Mouse (Mus musculus) neural tube, embryonic 10.5 days (tissue): ENCODE data around the gene Hes5.
A peak's percentile ranks its signal among the peaks of the same experiment; 100 is the strongest.

Experiments used
- DNase-seq: peaks from one replicate; pipeline ENCODE4 v3.0.0-alpha.2; 2017; ENCODE audit warnings: low spot score; ENCODE audit errors: extremely low spot score

Gene Hes5

DNA sequence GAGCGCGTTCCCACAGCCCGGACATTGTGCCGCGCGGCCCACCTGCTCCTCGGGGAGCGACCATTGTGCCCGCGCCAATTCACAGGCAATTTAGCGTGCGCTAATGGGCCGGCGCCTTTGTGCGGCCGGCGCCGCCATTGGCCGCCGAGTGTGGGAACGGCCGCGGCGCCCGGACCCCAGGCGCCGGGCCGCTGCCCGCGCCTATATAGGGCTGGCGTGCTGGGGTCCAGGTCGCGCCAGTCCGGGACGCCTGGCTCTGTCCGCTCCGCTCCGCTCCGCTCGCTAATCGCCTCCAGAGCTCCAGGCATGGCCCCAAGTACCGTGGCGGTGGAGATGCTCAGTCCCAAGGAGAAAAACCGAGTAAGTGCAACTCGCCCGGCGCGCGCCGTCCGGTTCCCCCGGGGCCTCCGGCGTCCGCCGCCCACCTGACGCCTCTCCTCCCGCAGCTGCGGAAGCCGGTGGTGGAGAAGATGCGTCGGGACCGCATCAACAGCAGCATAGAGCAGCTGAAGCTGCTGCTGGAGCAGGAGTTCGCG lies at the start of gene Hes5:
Gene Hes5, plus strand, starts transcription at position 234 of the 536 bp plus-strand sequence.
- DNase-seq, result peak; percentile 84

GRCm38 (mm10) chr4:154911644-154912043 lies 49.1 kb upstream of the Hes5 start:
- no peak for DNase-seq

DNA sequence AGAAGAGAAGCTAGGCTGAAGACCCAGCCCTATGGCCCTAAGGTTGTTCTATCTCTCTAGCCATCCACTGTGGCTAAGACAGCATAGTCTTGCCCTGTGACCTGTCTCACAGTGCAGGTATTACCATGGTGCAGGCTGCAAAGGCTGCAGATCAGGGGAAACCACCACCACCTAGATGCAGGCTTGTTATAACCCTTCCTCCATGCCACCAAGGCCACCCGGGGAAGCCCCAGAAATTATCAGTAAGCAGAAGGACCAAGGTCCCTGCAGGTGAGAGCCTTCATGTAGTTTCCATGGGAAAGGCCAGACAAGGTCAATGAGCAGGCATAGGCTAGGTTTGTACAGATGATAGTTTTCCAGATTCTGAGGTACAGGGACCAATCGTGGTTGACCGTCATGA lies 46.9 kb upstream of the Hes5 start:
- no peak for DNase-seq

DNA sequence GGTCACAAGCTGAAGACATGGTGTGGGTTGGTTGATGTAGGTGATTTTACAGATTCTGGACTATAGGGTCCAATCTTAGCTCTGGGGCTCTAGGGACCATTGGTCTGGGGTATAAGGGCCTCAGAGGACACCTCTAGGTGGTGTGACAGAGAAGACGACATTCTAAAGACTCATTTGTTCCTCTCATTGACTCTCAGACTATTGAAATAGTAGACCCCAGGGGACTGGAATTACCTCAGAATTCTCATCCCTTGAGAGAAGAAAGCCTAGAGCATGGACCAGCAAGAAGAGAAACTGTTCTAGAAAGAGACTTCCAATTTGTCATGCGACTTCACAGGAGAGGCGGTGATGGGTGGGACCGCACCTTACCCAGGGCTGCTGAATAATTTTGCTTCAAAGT lies 46.5 kb upstream of the Hes5 start:
- DNase-seq, result no peak

DNA sequence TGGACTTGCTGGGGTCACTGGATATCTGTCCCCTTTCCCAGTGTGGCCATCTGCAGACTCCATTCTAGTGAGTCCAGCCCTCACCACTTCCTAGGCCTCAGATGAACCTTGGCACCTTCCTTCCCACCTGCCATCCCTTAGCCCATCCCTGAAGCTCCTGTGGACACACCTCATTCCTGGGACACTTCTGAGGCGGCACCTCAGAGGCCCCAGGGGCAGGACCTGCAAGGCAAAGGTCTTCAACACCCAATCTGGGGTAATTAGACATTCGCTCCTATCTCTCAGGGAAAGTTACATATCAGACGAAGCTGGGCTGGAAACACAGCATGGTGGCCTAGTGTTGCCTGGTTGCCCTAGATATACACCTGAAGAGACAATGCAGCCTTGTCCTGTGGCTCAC lies 46.0 kb upstream of the Hes5 start:
- no peak for DNase-seq

GRCm38 (mm10) chr4:154915286-154915685 lies 45.4 kb upstream of the Hes5 start:
- DNase-seq, result no peak

DNA sequence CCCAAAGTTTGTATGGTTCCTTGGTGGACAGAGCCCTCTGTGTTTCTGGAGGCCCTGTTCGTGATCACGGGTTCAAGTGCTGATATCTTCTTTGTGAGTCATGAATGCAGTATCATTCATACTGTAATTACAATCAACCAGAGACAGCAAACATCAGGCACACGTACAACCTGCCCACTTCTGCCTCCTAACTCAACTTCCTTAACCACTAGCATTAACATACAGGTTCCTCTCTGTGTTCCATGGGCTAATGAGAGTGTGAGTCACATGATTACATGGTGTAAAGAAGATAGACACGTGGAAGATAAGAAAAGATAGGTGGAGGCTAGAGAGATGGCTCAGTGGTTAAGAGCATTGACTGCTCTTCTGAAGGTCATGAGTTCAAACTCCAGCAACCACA lies 44.1 kb upstream of the Hes5 start:
- no peak for DNase-seq

GRCm38 (mm10) chr4:154922291-154922690 lies 38.4 kb upstream of the Hes5 start:
- DNase-seq, result no peak

DNA sequence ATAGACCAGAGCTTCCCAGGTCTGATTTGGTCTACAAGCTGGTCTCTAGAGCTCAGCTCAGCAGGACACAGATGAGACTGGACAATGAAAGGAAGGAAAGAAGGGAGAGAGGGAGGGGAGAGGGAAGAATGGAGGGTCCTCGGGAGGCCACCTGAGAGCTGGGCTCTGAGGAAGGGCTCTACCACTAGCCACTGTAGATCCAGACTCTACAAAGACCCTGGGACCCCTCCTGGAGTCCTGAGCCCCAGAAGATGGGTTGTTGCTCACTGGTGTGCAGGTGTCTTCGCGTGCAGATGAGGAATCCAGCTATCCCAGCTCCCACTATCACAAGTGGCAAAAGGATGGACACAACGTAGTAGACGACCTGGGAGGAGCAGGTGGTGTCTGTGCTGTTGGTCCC lies 37.8 kb upstream of the Hes5 start:
- no peak for DNase-seq

GRCm38 (mm10) chr4:154925413-154925812 lies 35.3 kb upstream of the Hes5 start:
- DNase-seq, result peak; percentile 29

GRCm38 (mm10) chr4:154926969-154927898 lies 33.5 kb upstream of the Hes5 start:
- peak; percentile 26 for DNase-seq

DNA sequence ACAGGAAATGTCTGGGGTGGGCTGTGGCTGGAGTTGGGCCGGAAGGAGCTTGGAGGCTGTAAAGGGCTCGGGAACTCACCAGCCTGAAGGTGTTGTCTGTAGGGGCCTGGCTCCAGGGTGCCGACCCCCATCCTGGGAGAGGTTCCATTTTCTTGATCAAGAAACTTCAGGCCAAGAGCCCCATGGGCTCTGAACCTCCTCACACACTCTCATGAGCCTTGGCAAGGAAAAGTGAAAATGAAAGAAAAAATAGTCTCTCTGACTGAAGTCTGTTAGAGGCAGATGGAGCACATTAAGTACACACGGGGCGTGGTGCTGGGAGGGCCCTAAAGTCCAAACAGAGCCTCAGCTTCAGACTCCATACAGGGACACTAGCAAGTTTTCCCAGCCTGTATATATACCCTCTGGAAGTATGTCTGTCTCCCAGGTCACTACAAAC lies 32.8 kb upstream of the Hes5 start:
- DNase-seq, result no peak

- DNase-seq, result peak; percentile 21
Measured at GRCm38 (mm10) chr4:154928395-154929087, 32.2 kb upstream of the Hes5 start, which contains the start of gene Tnfrsf14. Gene Tnfrsf14, minus strand, starts transcription at chr4:154928563.

DNA sequence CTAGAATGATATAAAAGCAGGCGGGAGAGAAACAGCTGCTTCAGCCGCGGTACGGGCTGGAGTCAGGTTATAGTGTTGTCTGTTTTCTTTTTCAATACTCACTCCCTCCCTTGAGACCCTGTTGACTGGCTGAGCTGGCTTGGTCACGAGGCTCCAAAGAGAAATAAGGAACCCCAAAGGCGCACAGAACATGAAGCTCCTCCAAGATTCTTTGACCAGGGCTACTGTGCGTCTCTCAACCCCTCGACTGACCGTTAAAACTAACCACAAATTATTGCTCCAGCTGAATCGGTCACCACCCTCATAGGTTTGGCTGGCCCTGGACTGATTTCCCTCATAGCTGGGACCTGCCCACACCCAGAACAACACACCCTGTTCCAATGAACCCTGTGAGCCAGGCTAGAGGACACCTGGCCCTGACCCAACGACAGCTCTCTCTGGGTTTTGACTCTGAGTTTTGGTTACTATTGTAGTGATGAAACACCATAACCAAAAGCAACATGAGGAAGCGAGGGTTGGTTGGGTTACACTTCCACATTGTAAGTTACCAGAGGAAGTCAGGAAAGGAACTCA lies 31.5 kb upstream of the Hes5 start:
- DNase-seq, result no peak

DNA sequence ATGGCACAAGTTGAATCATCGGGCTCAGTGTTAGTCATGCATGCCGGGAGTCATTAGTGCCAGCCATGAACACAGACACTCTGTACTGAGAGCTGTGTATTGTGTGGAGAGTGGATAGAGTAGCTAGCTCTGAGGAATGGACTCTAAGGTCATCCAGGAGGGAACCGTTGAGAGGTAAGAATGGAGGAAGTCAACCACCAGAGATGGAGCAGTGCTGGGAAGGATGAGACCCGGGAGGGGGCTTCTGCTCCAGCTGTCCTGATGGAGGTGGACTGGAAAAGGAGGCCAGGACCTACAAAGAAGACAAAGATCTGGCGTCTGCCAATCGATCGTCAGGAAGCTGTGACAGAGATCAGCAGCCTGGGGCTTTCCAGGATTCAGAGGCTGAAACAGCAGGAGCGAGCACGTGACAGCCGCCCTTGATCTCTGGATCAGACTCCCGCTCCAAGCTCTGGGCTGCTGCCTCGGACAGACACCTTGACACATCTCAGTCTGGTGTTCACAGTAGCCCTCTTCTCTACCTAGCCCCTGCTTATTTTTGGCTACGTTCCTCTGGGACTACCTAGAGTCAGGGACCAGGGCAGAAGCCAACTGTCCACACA lies 27.3 kb upstream of the Hes5 start:
- no peak for DNase-seq

DNA sequence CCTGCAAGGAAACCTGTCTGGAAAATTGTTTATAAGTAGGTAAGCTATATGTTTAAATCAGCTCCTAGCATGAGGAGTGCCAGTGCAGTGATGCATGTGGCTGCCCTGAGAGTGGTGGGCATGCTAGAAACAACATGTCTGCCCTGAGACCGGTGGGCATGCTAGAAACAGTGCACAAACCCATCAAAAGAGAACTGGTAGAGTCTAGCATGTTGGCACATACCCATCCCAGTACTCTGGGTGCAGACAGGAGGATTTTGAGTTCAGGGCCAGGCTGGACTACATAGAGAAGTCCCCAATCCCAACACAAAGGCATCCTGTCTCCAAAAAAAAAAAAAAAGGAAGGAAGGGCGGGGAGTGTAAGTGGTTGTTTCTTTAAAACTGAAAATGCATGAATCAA lies 25.9 kb upstream of the Hes5 start:
- DNase-seq, result no peak

- DNase-seq, result no peak
Measured at GRCm38 (mm10) chr4:154935788-154936187, 24.9 kb upstream of the Hes5 start.

DNA sequence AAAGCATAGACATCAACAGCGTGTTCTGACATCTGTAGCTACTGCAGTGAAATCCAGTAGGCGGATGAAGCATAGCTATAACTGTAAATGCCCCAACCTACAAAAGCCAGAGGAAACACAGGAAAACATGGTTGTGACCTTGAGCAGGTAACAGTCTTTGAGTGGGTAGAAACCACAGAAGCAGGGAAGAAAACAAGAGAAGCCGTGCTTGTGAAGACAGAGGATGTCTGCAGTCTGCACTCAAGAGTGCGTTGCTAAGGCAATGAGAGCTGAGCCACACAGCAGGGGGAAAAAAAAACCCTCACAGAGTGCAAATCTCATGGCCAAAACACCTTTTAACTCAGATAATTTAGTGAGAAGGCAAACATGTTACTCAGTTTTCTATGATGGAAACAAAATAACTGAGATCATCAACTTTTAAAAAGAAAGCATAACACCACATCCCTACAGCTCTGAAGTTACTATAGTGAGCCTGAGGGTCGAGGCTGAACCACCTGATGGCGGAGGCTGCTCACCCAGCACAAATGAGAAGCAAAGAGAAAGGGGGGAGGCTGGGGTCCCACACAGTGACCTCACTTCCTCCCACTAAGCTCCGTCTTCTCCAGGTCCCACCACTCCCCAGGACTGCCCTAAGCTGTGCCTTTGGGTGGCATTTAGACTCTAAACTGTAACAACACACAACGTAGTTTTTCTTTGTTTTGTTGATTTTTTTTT lies 24.0 kb upstream of the Hes5 start:
- no peak for DNase-seq

DNA sequence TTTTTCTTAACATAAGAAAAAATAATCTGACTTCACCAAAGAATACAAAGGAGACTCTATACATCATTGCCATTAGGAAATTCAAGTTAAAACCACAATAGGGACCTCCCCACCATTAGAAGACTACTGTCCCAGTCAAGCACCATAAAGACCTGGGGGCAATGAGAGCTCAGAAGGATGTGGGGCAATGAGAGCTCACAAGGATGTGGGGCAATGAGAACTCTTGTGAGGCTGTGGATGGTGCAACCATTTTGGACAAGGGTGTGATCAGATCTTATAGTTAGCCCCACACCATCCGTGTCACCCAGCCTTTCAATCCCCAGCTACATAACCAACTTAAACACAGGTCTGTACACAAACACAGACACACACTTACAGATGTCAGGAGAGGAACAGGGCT lies 23.0 kb upstream of the Hes5 start:
- DNase-seq, result no peak

DNA sequence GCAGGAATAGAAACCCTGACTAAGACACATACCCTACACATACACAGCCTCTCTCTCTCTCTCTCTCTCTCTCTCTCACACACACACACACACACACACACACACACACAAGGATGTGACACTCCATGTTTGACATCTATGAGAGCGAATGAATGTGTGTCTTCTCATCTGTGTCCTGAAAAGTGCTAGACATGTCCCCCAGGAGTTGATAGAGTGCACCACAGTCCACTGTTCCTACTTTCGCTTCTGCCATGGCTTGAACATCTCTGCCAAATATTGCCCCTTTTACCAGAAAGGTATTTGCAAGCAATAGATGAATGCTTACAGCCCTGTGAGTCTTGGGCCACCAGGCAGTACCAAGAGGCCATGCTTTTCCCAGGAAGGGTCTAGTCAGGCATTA lies 20.6 kb upstream of the Hes5 start:
- no peak for DNase-seq

DNA sequence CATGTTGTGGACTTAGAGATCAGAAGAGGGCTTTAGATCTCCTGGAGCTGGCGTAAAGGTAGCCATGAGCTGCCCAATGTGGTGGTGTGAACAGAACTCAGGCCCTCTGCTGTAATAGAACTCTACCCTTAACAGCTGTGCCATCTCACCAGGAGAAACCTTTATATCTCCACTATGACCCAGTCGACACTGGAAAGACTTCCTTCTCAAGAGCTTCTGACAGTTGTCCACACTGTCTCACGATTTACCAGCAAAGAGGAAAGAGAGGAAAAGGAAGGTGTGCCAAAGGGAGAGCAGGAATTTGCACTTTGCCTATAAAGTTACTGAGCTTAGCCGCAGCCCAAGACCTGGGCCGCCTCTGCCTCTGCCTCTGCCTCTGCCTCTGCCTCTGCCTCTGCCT lies 18.9 kb upstream of the Hes5 start:
- DNase-seq, result no peak
